Mouse (Mus musculus) ovary, adult 18-20 months (tissue): ENCODE results near the gene Zfp965.
"Not testable (repeated sequence)": the region's sequence is repeated elsewhere in the genome, so short reads cannot be mapped to it uniquely, and the experiment has no call there.

Experiments used
- DNase-seq: peaks from one replicate; pipeline ENCODE4 v3.0.0; 2022; ENCODE audit warnings: low spot score, mixed read lengths

The Zfp965 gene

GRCm38 (mm10) chr2:175469685-175470084 is at the start of gene Zfp965:
TSS of gene Zfp965 (plus strand) at chr2:175469985.
- DNase-seq, result not testable (repeated sequence)

GRCm38 (mm10) chr2:175435707-175436106 is 34.1 kb upstream of the Zfp965 start, which contains the start of gene Gm4724:
TSS of gene Gm4724 (minus strand) at chr2:175435807.
- not testable (repeated sequence) for DNase-seq
